Mouse (Mus musculus) urinary bladder, adult 18-20 months (tissue): ENCODE data around the gene Jak1.
"Not testable (repeated sequence)": the region's sequence is repeated elsewhere in the genome, so short reads cannot be mapped to it uniquely, and the experiment has no call there.

ENCODE experiments used
- DNase-seq, 2 experiments: peaks; one replicate each; pipeline ENCODE4 v3.0.0; 2022; ENCODE audit warnings: low spot score in 2 of 2, mixed read lengths in 2 of 2

The Jak1 gene

DNA sequence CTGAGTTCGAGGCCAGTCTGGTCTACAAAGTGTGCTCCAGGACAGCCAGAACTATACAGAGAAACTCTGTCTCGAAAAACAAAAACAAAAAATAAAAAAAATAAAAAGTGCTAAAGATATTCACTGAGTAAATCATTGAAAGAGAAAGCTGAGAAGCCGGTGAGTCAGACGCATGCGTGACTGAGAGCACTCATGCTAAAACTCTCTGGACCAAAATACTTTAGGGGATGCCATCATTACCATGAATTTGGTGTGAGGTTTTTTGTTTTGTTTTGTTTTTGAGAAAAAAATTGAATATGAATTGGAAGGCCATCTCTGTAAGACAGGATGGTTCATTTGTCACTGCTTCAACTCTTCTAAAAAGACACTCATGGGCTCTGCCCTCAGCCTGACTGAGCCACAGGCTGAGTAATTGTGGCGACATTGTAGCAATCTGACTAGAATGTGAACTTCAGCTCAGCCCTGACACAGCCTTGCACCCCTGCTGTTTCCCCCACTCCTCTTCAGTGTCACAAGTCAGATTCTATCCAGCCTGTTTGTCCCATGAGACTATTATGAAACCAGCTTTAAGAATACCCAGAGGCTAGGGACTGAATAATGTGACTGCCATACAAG, 11.5 kb upstream of the Jak1 start:
- no peak for DNase-seq

GRCm38 (mm10) chr4:101275881-101276280, 10.8 kb upstream of the Jak1 start:
- no peak for DNase-seq

- no peak for DNase-seq
Measured at GRCm38 (mm10) chr4:101270734-101271133, 5.7 kb upstream of the Jak1 start.

- not testable (repeated sequence) for DNase-seq
Measured at GRCm38 (mm10) chr4:101268506-101268905, 3.4 kb upstream of the Jak1 start.

DNA sequence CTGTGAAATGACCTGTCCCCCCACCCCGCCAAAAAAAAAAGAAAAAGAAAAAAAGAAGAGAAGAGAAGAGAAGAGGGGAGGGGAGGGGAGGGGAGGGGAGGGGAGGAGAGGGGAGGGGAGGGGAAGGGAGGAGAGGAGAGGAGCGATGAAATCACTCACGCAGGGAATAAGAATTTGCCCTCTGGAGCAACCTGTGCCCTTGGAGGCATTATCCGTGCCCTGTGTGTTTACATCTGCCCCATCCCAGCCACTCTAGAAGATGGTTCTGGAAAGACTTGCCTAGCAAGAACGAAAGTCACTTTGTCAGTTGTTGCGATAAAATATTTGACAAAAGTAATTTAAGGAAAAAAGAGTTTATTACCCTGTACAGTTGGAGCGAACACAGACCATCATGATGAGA, 441 bp upstream of the Jak1 start:
- no peak for DNase-seq

GRCm38 (mm10) chr4:101263968-101264740, 928 bp downstream of the Jak1 start:
- no peak for DNase-seq

GRCm38 (mm10) chr4:101261596-101261995, 3.5 kb downstream of the Jak1 start:
- DNase-seq, result no peak

DNA sequence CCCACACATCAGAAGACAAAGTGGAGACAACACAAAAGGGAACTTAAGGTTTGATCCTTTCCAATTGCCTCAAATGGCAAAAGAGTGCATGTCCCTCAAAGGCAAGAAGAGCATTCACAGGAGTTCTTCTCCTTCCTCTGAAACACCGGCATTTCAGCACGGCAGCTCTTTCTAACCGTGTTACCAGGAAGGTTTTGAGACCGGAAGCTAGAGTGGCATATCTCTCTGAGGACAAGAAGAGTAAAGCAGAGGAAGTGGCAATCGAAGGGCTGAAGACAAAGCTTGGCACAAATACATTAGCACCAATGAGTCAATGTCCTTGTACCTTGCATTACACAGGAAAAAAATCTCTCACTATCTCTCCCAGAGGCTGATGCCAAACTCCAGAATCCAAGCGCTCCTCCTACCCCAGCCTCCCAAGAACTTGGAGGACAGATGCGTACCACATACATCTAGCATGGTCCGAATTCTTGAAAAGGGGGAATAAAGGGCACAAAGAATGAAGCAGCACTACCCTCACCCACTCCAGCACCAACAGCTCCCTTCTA, 4.3 kb downstream of the Jak1 start:
- no peak for DNase-seq

GRCm38 (mm10) chr4:101256526-101257210, 8.4 kb downstream of the Jak1 start:
- DNase-seq, result no peak

GRCm38 (mm10) chr4:101254606-101255349, 10.3 kb downstream of the Jak1 start:
- no peak for DNase-seq

DNA sequence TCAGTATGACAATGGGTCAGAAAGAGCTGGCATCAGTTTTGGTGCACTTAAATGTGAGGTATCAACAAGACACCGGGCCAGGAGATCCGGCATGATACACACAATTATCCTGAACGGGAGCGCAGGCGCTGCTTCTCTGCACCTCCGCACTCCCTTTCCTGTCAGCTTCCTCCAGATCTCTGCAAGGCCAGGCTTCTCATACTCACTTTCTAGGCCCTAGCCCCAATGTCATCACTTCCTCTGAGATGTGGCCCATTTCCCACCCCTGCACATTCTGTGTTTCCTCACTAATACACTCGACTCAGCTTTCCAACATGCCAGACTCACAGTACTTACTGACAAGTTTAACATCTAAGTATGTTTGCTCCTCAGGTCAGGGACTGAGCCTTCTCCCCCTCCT, 11.1 kb downstream of the Jak1 start:
- DNase-seq, result no peak

- DNase-seq, result no peak
Measured at GRCm38 (mm10) chr4:101252781-101253622, 12.1 kb downstream of the Jak1 start.

DNA sequence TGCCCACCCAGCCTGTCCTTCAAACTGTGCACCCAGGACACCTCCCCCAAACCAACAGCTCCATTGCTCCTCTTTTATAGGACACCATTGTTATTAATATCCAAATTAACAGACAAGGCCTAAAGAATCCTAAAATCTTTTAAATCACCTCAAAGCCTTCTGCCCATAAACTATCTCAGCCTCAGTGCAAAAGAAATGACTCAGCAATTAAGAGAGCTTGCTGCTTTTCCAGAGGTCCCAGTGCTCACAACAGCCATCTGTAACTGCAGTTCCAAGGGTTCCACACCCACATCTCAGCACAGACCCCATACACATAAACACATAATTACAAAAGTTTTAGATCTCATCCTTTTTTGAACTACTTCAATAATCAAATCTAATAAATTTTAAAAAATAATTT, 13.1 kb downstream of the Jak1 start:
- no peak for DNase-seq

- no peak for DNase-seq
Measured at GRCm38 (mm10) chr4:101249977-101250743, 14.9 kb downstream of the Jak1 start.

GRCm38 (mm10) chr4:101247355-101247754, 17.7 kb downstream of the Jak1 start:
- no peak for DNase-seq

- DNase-seq, result no peak
Measured at GRCm38 (mm10) chr4:101246569-101246968, 18.5 kb downstream of the Jak1 start.

DNA sequence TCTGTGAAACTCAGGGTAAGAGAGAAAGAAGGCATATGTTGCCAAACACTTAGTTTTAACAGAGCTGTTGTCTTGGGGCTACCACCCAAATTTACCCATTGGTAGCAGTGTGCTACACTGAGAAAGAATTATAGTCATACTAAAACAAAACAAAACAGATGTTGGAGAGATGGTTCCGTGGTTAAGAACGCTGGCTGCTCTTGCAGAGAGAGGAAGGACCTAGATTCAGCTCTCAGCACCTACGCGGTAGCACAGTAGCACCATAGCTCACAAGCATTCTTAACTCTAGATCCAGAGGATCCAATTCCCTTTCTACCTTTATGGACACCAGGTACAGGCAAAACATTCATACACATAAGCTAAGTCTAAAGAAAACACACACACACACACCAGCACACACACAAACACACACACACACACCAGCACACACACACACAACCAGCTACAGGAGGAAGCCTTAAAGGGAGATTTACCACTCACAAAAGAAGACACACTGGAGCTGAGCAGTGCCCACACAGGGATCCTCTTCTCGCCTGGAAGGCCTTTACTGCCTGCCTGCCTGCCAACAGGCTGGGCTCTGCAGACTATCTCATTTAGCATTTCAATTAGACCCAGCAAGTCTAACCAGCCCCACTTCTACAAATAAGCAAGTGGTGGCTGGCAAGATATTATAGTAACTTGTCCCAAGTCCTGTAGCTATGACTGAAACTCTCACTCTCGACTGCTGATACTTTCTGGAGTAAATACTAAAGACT, 20.6 kb downstream of the Jak1 start:
- no peak for DNase-seq

DNA sequence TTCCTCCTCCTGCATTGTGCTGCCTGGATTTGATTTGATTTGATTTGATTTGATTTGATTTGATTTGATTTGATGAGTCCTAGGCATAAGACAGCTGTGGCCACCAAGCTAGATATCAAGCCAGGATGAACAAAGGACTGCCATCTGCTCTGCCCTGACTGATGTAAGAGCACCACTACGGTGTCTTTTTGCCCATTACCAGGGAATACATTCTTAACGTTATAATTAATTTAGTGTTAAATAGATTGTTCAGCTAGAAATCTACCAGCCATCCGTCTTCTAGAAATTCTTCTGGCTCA, 24.3 kb downstream of the Jak1 start:
- DNase-seq, result no peak

GRCm38 (mm10) chr4:101240163-101240874, 24.8 kb downstream of the Jak1 start:
- DNase-seq, result no peak
